Mouse (Mus musculus) forebrain, embryonic 14.5 days (tissue): ENCODE measurements at regions not wholly inside any gene's neighbourhood (a gene's known extent, or its start where the extent isn't known, plus 50 kb on each side); places are given as distances from the start of the nearest gene placed in this dataset.
"Not testable (repeated sequence)": the region's sequence is repeated elsewhere in the genome, so short reads cannot be mapped to it uniquely, and the experiment has no call there.

Experiments
- ATAC-seq: fragments of 200-750 bp; cut with Nextera tagmentation; 2 replicates; pipeline ENCODE4 v1.8.0; 2017; ENCODE audit warnings: mild to moderate bottlenecking, moderate library complexity
- DNase-seq: peaks from one replicate; pipeline ENCODE4 v3.0.0-alpha.2; 2015; ENCODE audit warnings: low spot score
- H3K27ac ChIP-seq: fragments of 300-500 bp; sonication (generic); 2 replicates; pipeline ENCODE4 v1.5.1; 2014; ENCODE audit warnings: low read depth, mild to moderate bottlenecking, control low read depth, low read length, moderate library complexity
- H3K27me3 ChIP-seq: fragments of 300-500 bp; sonication (generic); replicated peaks from 2 replicates; pipeline ENCODE4 v1.6.1; 2014; ENCODE audit warnings: low read length, control low read depth, mixed read lengths; ENCODE audit not compliant: control insufficient read depth, insufficient read depth
- H3K36me3 ChIP-seq: fragments of 300-500 bp; sonication (generic); 2 replicates; pipeline ENCODE4 v1.6.1; 2014; ENCODE audit warnings: low read length, control low read depth; ENCODE audit not compliant: control insufficient read depth, insufficient read depth
- H3K4me1 ChIP-seq: fragments of 300-500 bp; sonication (generic); 2 replicates; pipeline ENCODE4 v1.6.1; 2014; ENCODE audit warnings: antibody characterized with exemption, low read length, control low read depth; ENCODE audit not compliant: control insufficient read depth, insufficient read depth
- H3K4me2 ChIP-seq: fragments of 300-500 bp; sonication (generic); 2 replicates; pipeline ENCODE4 v1.6.1; 2014; ENCODE audit warnings: mild to moderate bottlenecking, control low read depth, low read length
- H3K4me3 ChIP-seq: fragments of 300-500 bp; sonication (generic); 2 replicates; pipeline ENCODE4 v1.5.1; 2014; ENCODE audit warnings: low read depth, low read length, control low read depth
- H3K9ac ChIP-seq: fragments of 300-500 bp; sonication (generic); 2 replicates; pipeline ENCODE4 v1.6.1; 2014; ENCODE audit warnings: mild to moderate bottlenecking, low read length, control low read depth, moderate library complexity
- H3K9me3 ChIP-seq: fragments of 300-500 bp; sonication (generic); replicated peaks from 2 replicates; pipeline ENCODE4 v1.6.1; 2016; ENCODE audit warnings: low read length, control low read depth, mixed read lengths; ENCODE audit not compliant: control insufficient read depth
- WGBS: fragments of 180-500 bp; shearing (Covaris S2); extraction: QIAGEN DNeasy Blood & Tissue Kit; methylation state at CpG from one replicate; pipeline ENCODE4 v1.1.7; 2014; 5-methylcytosine and 5-hydroxymethylcytosine counted together

GRCm38 (mm10) chr3:8026325-8027017 lies 1406.2 kb upstream of the 1700008P02Rik start:
- ATAC-seq (no peak), DNase-seq (no peak)
- Histone ChIP-seq H3K4me1 (no peaks in the 10 kb centered on the region), H3K9ac (no peak overlapping the region), H3K27me3 (no peaks in the 10 kb centered on the region), H3K4me3 (no peak overlapping the region), H3K36me3 (no peaks in the 10 kb centered on the region), H3K9me3 (no peaks in the 10 kb centered on the region), H3K27ac (no peak overlapping the region), H3K4me2 (no peak overlapping the region)
- WGBS, result 78% methylated on average over 4 of the region's 4 CpGs

- no peaks in the 10 kb centered on the region for H3K36me3 ChIP-seq
- DNase-seq, result no peak
- H3K9me3 ChIP-seq, result no peaks in the 10 kb centered on the region
- WGBS, result 83% methylated on average over 10 of the region's 10 CpGs
- no peak overlapping the region for H3K4me2 ChIP-seq
- no peak for ATAC-seq
- no peak overlapping the region for H3K9ac ChIP-seq
- no peak overlapping the region for H3K4me3 ChIP-seq
- no peaks in the 10 kb centered on the region for H3K27me3 ChIP-seq
- no peaks in the 10 kb centered on the region for H3K4me1 ChIP-seq
- H3K27ac ChIP-seq, result no peak overlapping the region
These were observed 1402.4 kb upstream of the 1700008P02Rik start for GRCm38 (mm10) chr3:8022654-8023053.

GRCm38 (mm10) chr3:8017489-8017888 lies 1397.2 kb upstream of the 1700008P02Rik start:
- H3K36me3 ChIP-seq, result no peaks in the 10 kb centered on the region
- H3K27me3 ChIP-seq, result no peaks in the 10 kb centered on the region
- no peak overlapping the region for H3K9ac ChIP-seq
- DNase-seq (no peak), ATAC-seq (no peak)
- 91% methylated on average over 3 of the region's 3 CpGs for WGBS
- H3K27ac ChIP-seq, result no peak overlapping the region
- H3K4me1 ChIP-seq, result 0 out of 2 replicates have a peak, but pooled peaks cover 3% of the 10 kb centered on the region
- H3K4me3 ChIP-seq, result no peak overlapping the region
- H3K9me3 ChIP-seq, result no peaks in the 10 kb centered on the region
- no peak overlapping the region for H3K4me2 ChIP-seq

- DNase-seq (peak; percentile 48), ATAC-seq (peak; percentile 54; the same call in 1 of the 2 replicates)
- H3K27me3 ChIP-seq, result no peaks in the 10 kb centered on the region
These were observed 1396.7 kb upstream of the 1700008P02Rik start for GRCm38 (mm10) chr3:8016945-8017344.

GRCm38 (mm10) chr3:8009966-8010365 lies 1389.7 kb upstream of the 1700008P02Rik start:
- no peaks in the 10 kb centered on the region for H3K27me3 ChIP-seq
- DNase-seq, result no peak
- H3K4me3 ChIP-seq, result no peak overlapping the region
- no peak overlapping the region for H3K9ac ChIP-seq
- no peak overlapping the region for H3K27ac ChIP-seq
- WGBS, result 90% methylated on average over 4 of the region's 4 CpGs
- no peak overlapping the region for H3K4me2 ChIP-seq
- H3K9me3 ChIP-seq, result no peaks in the 10 kb centered on the region
- no peaks in the 10 kb centered on the region for H3K36me3 ChIP-seq
- H3K4me1 ChIP-seq, result no peaks in the 10 kb centered on the region
- ATAC-seq, result no peak

More at GRCm38 (mm10) chr3:8016945-8017344, 1396.7 kb upstream of the 1700008P02Rik start:
- no peaks in the 10 kb centered on the region for H3K36me3 ChIP-seq
- H3K9me3 ChIP-seq, result no peaks in the 10 kb centered on the region
- no peak overlapping the region for H3K27ac ChIP-seq
- H3K4me3 ChIP-seq, result no peak overlapping the region
- H3K4me2 ChIP-seq, result no peak overlapping the region
- H3K4me1 ChIP-seq, result 0 out of 2 replicates have a peak, but pooled peaks cover 3% of the 10 kb centered on the region
- no peak overlapping the region for H3K9ac ChIP-seq

- Histone ChIP-seq H3K4me2 (no peak overlapping the region), H3K9me3 (no peaks in the 10 kb centered on the region), H3K36me3 (no peaks in the 10 kb centered on the region), H3K27ac (no peak overlapping the region), H3K4me1 (no peaks in the 10 kb centered on the region), H3K27me3 (no peaks in the 10 kb centered on the region), H3K9ac (no peak overlapping the region), H3K4me3 (no peak overlapping the region)
- 72% methylated on average over 10 of the region's 10 CpGs for WGBS
- DNase-seq, result no peak
- no peak for ATAC-seq
These were observed 1386.6 kb upstream of the 1700008P02Rik start for GRCm38 (mm10) chr3:8006708-8007395.

GRCm38 (mm10) chr3:8006273-8006672 lies 1386.0 kb upstream of the 1700008P02Rik start:
- Histone ChIP-seq H3K4me2 (no peak overlapping the region), H3K36me3 (no peaks in the 10 kb centered on the region), H3K27me3 (no peaks in the 10 kb centered on the region), H3K9me3 (no peaks in the 10 kb centered on the region), H3K9ac (no peak overlapping the region), H3K4me1 (no peaks in the 10 kb centered on the region), H3K4me3 (no peak overlapping the region), H3K27ac (no peak overlapping the region)
- DNase-seq (no peak), ATAC-seq (no peak)
- WGBS, result 69% methylated on average over 5 of the region's 5 CpGs

GRCm38 (mm10) chr3:8005684-8006083 lies 1385.4 kb upstream of the 1700008P02Rik start:
- not testable (repeated sequence) for H3K36me3 ChIP-seq, DNase-seq, H3K4me2 ChIP-seq, H3K9ac ChIP-seq, H3K27ac ChIP-seq, H3K27me3 ChIP-seq, ATAC-seq, H3K4me3 ChIP-seq, H3K4me1 ChIP-seq, H3K9me3 ChIP-seq
- 60% methylated on average over 2 of the region's 2 CpGs for WGBS

- H3K9me3 ChIP-seq, result no peaks in the 10 kb centered on the region
- H3K36me3 ChIP-seq, result no peaks in the 10 kb centered on the region
- no peaks in the 10 kb centered on the region for H3K27me3 ChIP-seq
- DNase-seq, result no peak
- no peaks in the 10 kb centered on the region for H3K4me1 ChIP-seq
- no peak overlapping the region for H3K27ac ChIP-seq
- WGBS, result 93% methylated on average over 1 of the region's 1 CpGs
- no peak overlapping the region for H3K4me3 ChIP-seq
- H3K4me2 ChIP-seq, result no peak overlapping the region
- no peak overlapping the region for H3K9ac ChIP-seq
- no peak for ATAC-seq
These were observed 1384.0 kb upstream of the 1700008P02Rik start for GRCm38 (mm10) chr3:8004271-8004670.
